Mouse (Mus musculus) kidney, embryonic 16.5 days (tissue): ENCODE measurements around the gene Gins2. TPM values are rescaled to one million over a fixed set of nuclear protein-coding genes. Genes with fewer than 3 reads are reported as not detected.

Experiments used
- ATAC-seq: fragments of 200-750 bp; cut with Nextera tagmentation; 2 replicates; pipeline ENCODE4 v1.8.0; 2017; ENCODE audit warnings: moderate TSS enrichment; ENCODE audit not compliant: low FRiP score, low TSS enrichment
- H3K27ac ChIP-seq: fragments of 300-500 bp; sonication (generic); 2 replicates; pipeline ENCODE4 v1.5.1; 2014; ENCODE audit warnings: low read length
- H3K27me3 ChIP-seq: fragments of 300-500 bp; sonication (generic); 2 replicates; pipeline ENCODE4 v1.6.1; 2014; ENCODE audit warnings: low read length, control low read depth, mixed read lengths; ENCODE audit not compliant: insufficient read depth
- H3K36me3 ChIP-seq: fragments of 300-500 bp; sonication (generic); 2 replicates; pipeline ENCODE4 v1.6.1; 2014; ENCODE audit warnings: low read length, control low read depth, mixed read lengths; ENCODE audit not compliant: insufficient read depth
- H3K4me1 ChIP-seq: fragments of 300-500 bp; sonication (generic); 2 replicates; pipeline ENCODE4 v1.6.1; 2014; ENCODE audit warnings: low read length, control low read depth, mixed read lengths; ENCODE audit not compliant: insufficient read depth
- H3K4me2 ChIP-seq: fragments of 300-500 bp; sonication (generic); replicated peaks from 2 replicates; pipeline ENCODE4 v1.6.1; 2014; ENCODE audit warnings: low read depth, low read length
- H3K4me3 ChIP-seq: fragments of 300-500 bp; sonication (generic); 2 replicates; pipeline ENCODE4 v1.5.1; 2014; ENCODE audit warnings: mild to moderate bottlenecking, low read length
- H3K9ac ChIP-seq: fragments of 300-500 bp; sonication (generic); replicated peaks from 2 replicates; pipeline ENCODE4 v1.6.1; 2014; ENCODE audit warnings: low read length
- H3K9me3 ChIP-seq: fragments of 300-500 bp; sonication (generic); 2 replicates; pipeline ENCODE4 v1.6.1; 2016; ENCODE audit warnings: low read length, control low read depth
- WGBS: fragments of 180-500 bp; shearing (Covaris S2); extraction: QIAGEN DNeasy Blood & Tissue Kit; methylation state at CpG from one replicate; pipeline ENCODE4 v1.1.7; 2014; 5-methylcytosine and 5-hydroxymethylcytosine counted together
- polyA plus RNA-seq: library from polyadenylated mRNA; unstranded; fragments of >200 nt; fragmentation: Nextera tagmentation; extraction: Ambion mirVana; gene quantifications from 2 replicates; pipeline ENCODE4 v1.2.1, GENCODE M21; 2015

Gins2 gene
- polyA plus RNA-seq, 1 experiment from 2014 or later: 114 TPM

DNA sequence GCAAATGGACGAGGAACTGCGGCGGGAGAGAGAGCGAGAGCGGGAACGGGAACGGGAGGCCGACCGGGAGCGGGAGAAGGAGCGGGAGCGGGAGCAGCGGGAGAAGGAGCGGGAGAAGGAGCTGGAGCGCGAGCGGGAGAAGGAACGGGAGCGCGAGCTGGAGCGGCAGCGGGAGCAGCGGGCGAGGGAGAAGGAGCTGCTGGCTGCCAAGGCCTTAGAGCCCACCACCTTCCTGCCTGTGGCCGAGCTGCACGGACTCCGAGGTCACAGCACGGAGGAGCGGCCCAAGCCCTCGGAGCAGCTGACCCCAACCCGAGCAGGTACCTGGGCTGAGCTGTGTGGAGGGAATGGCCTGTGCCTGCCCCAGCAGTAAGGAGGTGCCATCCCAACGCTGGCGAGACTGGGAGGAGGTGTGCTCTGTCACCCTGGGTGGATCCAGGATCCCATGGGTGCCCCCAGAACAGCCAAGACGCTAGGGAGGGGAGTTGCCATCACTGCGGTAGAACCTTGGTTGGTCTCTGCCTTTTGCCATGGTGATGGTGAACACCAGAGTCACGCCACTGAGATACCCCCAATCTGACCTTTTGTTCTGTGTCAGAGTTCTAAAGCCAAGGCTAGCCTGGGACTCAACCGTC lies 20.8 kb downstream of the Gins2 start:
- H3K27me3 ChIP-seq: no peaks in the 10 kb centered on the region
- WGBS: 95% methylated on average over 37 of the region's 37 CpGs

DNA sequence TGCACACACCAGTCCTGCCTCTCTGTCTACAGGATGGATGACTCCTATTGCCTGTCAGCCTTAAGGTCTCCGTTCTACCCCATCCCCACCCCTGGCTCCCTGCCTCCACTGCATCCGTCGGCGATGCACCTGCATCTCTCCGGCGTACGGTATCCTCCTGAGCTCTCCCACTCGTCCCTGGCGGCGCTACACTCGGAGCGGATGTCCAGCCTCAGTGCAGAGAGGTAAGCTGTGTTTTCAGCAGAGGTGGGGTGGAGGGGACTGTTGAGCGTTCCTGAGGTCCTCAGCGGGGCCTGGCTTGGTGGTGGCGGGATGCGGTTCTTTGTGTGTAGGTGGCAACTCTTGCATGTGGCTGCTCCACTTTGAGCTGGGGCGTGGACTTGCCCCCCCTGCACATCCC lies 21.4 kb downstream of the Gins2 start:
- Histone ChIP-seq H3K36me3 (peaks cover 60% of the 10 kb centered on the region), H3K9ac (no peak overlapping the region), H3K27me3 (no peaks in the 10 kb centered on the region), H3K4me3 (no peak overlapping the region), H3K4me2 (no peak overlapping the region), H3K27ac (no peak overlapping the region), H3K4me1 (peaks cover 31% of the 10 kb centered on the region), H3K9me3 (0 out of 2 replicates have a peak, but pooled peaks cover 6% of the 10 kb centered on the region)
- whole genome bisulfite sequencing: 94% methylated on average over 17 of the region's 17 CpGs
- no peak for ATAC-seq

More for the DNA sequence above, 20.8 kb downstream of the Gins2 start:
- Histone ChIP-seq H3K9ac (no peak overlapping the region), H3K9me3 (0 out of 2 replicates have a peak, but pooled peaks cover 6% of the 10 kb centered on the region), H3K36me3 (peaks cover 66% of the 10 kb centered on the region), H3K4me2 (no peak overlapping the region), H3K27ac (no peak overlapping the region), H3K4me3 (no peak overlapping the region), H3K4me1 (peaks cover 30% of the 10 kb centered on the region)
- no peak for ATAC-seq

DNA sequence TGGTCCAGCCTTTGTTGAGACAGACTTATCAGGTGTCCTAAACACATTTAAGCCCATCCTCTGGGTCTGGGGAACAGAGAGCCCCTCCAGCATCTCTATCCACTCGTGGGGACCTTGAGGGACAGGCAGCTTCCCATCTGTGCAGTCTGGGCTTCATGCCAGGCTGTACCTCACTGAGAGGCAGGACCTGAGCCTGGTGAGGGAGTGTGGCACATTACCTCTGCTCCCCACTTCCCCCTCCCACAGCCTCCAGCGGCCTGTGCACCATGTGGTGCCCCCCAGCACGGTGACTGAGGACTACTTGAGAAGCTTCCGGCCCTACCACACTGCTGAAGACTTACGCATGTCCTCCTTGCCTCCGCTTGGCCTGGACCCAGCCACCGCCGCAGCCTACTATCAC lies 22.4 kb downstream of the Gins2 start:
- Histone ChIP-seq H3K9me3 (0 out of 2 replicates have a peak, but pooled peaks cover 6% of the 10 kb centered on the region), H3K9ac (no peak overlapping the region), H3K4me1 (peaks cover 42% of the 10 kb centered on the region), H3K36me3 (peaks cover 50% of the 10 kb centered on the region), H3K27ac (no peak overlapping the region), H3K4me2 (no peak overlapping the region), H3K4me3 (no peak overlapping the region), H3K27me3 (no peaks in the 10 kb centered on the region)
- WGBS: 85% methylated on average over 8 of the region's 8 CpGs
- ATAC-seq: no peak

DNA sequence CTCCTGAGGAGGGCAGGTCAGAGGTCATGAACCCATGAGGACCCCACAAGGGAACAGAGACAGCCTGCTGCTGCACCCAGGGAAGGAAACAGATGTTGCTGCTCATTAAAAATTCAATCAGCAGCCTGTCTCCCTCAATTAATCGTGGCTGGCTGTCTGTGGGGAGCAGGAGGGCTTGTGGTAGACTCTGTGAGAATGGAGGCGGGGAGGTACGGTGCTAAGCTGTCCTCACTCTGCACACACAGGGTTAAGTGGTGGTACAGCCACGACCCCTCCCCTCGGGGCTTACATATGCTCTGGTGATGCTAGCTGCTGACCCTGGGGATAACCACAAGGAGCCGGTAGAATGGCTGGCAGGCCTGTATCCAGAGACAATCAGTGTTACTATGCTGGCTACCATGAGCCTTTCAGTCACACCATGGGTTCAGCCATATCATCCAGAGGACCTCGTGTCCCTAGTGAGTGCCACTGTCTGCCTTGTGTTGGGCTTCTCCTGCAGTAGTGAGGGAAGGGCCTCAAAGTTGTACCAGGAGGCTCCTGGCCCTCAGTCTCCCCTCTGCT lies 23.9 kb downstream of the Gins2 start:
- H3K36me3 ChIP-seq: peaks cover 37% of the 10 kb centered on the region
- no peak overlapping the region for H3K4me2 ChIP-seq
- H3K27ac ChIP-seq: no peak overlapping the region
- H3K4me1 ChIP-seq: peaks cover 54% of the 10 kb centered on the region
- no peak overlapping the region for H3K4me3 ChIP-seq
- 35% methylated on average over 7 of the region's 7 CpGs for WGBS
- no peak for ATAC-seq
- 0 out of 2 replicates have a peak, but pooled peaks cover 6% of the 10 kb centered on the region for H3K9me3 ChIP-seq
- no peaks in the 10 kb centered on the region for H3K27me3 ChIP-seq
- H3K9ac ChIP-seq: no peak overlapping the region

DNA sequence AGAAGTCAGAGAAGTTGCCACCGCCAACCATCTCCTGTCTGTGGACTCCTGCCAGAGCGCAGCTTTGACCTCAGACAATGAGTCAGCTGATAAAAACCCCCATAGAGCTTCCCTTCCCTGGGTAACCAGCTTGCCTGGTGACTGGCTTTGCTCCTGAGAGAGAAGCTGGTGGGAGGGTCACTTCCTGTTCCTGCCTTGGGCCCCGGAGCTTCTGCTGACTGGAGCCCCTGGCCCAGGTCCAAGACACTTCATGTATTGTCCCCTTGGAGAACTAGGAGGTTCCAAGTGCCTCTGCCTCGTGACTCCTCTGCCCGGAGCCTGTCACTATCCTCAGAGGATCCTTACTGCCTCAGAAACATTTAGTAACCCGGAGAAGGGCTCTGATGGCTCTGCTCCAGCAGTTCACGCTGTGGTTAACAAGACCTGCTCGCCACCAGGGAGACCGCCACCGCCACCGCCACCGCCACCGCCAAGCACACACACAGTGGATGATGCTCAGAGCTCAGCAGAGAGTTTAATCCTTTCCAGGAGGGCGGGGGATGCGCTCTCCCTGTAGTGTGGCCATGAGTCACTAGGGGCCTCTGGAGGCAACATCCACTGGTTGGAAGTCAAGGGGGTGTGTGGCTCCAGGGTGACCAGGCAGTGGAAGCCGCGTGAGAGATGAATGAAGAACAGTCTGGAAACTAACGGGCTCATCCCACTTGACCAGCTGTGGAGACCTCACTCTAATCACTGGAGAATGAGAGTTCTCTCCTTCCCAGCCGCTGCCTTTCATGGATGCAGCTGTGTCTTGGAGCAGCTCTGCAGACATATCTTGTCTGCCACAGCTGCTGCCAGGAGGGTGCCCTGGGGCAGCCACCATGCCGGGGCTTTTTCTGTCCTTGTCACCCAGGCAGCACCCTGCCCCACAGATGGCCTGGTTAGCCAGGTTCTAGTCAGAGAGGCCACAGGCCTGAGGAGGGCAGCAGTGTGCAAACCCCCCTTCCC lies 25.0 kb downstream of the Gins2 start:
- Histone ChIP-seq H3K9ac (no peak overlapping the region), H3K4me1 (peaks cover 65% of the 10 kb centered on the region), H3K36me3 (peaks cover 29% of the 10 kb centered on the region), H3K27ac (peak overlapping the region; percentile 75), H3K4me3 (no peak overlapping the region), H3K27me3 (no peaks in the 10 kb centered on the region), H3K4me2 (peak overlapping the region; percentile 11; the same call in 1 of the 2 replicates), H3K9me3 (0 out of 2 replicates have a peak, but pooled peaks cover 6% of the 10 kb centered on the region)
- ATAC-seq: peak; percentile 49
- WGBS: 22% methylated on average over 20 of the region's 20 CpGs

DNA sequence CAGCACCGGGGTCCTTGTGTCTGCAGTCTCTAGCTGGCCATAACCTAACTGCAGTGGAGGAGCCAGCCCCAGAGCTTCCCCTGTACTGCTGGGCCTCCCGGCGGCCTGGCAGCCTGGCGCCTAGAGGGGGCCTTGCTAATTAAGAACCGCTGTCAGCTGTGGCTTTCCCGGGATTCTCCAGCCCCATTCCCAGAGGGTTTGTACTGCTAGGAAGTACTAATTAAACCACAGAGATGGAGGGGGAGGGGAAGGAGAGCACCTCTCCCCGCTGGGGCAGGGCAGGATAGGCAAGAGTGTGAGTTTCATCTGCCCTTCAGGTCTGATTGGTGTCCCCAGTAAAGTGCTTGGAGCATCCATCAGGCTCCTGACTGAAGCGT lies 25.8 kb downstream of the Gins2 start:
- ATAC-seq: no peak; the same call in 1 of the 2 replicates
- Histone ChIP-seq H3K36me3 (peaks cover 20% of the 10 kb centered on the region), H3K4me1 (peaks cover 70% of the 10 kb centered on the region), H3K9ac (no peak overlapping the region; the same call in 1 of the 2 replicates), H3K9me3 (0 out of 2 replicates have a peak, but pooled peaks cover 6% of the 10 kb centered on the region), H3K4me2 (no peak overlapping the region), H3K27me3 (no peaks in the 10 kb centered on the region), H3K4me3 (no peak overlapping the region), H3K27ac (peak overlapping the region; percentile 75)
- 12% methylated on average over 8 of the region's 8 CpGs for WGBS

DNA sequence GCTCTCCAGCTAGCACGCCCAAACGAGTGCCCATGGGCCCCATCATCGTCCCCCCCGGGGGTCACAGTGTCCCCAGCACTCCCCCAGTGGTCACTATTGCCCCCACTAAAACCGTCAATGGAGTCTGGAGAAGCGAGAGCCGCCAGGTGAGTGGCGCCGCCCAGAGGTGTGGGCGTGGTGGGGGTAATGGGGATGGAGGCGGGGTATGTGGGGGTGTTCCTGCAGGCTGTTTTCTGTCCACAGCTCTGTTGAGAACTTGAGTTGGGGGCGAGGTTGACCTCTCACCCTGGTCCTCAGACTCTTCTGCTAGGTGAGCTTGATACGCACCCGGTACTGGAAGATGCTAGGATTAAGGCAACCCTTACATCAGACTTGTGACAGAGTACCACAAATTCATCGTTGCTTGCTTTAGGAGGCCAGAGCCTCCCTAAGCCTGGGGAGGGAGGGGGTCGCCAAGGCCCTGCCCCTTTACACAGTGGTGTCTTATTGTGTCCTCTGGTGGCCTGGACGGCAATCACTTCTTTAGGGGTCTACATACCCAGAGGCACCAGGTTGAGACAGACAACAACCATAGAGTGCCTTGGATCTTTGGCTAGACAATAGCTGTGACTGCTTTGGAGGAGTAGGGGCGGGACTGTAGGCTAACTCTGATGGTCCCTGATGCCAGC lies 26.3 kb downstream of the Gins2 start:
- H3K4me2 ChIP-seq: no peak overlapping the region
- peaks cover 71% of the 10 kb centered on the region for H3K4me1 ChIP-seq
- no peak for ATAC-seq

DNA sequence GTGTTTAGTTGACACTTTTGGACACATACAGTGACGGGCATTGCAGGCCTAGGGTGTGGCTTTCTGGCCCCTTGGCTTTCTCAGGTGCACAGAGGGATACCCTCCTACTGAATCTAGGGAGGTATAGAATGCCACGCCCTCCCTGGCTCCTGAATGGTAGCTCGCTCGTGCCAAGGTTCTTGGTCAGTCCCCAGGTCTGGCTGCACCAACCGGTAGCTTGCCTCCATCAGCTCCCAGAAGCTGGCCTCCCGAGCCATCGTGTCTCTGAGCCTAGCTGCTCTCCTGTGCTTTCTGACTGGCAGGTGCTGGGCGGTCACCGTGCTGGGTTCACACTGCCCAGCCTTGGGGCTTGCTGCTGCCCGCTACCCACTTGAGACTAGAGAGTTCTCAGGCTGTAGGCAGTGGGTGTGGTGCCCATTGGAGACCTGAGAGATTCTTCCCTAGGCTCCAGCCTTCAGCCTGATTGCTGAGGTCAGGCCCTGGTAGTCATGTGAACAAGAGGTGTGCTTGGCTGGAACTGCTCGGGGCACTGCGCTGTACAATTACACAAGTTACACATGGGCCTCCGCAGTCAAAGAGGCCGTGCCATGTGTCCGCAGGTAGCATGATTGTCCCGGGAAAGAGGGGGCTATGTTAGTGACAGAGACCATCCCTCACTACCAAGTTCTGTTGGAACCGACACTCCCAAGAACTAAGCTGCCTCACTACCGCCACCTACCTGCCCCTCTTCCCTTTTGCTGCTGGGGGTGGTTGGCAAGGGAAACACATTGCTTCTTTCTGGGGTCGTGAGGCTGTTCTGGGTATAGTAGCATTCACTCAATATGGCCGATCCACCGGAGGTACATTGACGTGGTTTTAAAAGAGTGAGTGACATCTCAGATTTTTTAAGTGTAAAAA lies 27.3 kb downstream of the Gins2 start:
- H3K9ac ChIP-seq: no peak overlapping the region
- H3K4me1 ChIP-seq: peaks cover 81% of the 10 kb centered on the region
- no peak for ATAC-seq
- H3K27ac ChIP-seq: no peak overlapping the region
- no peaks in the 10 kb centered on the region for H3K27me3 ChIP-seq
- H3K4me3 ChIP-seq: no peak overlapping the region
- no peak overlapping the region for H3K4me2 ChIP-seq
- 81% methylated on average over 22 of the region's 22 CpGs for WGBS
- peaks cover 5% of the 10 kb centered on the region; the same call in 1 of the 2 replicates for H3K36me3 ChIP-seq
- no peaks in the 10 kb centered on the region for H3K9me3 ChIP-seq

More for the DNA sequence above, 26.3 kb downstream of the Gins2 start:
- WGBS: 65% methylated on average over 18 of the region's 18 CpGs
- Histone ChIP-seq H3K9me3 (0 out of 2 replicates have a peak, but pooled peaks cover 1% of the 10 kb centered on the region), H3K9ac (no peak overlapping the region), H3K4me3 (no peak overlapping the region), H3K36me3 (peaks cover 15% of the 10 kb centered on the region), H3K27me3 (no peaks in the 10 kb centered on the region), H3K27ac (peak overlapping the region; percentile 75)
